Mouse (Mus musculus): Measurements from ENCODE around the gene Rhoh. TPM values are rescaled to one million over a fixed set of nuclear protein-coding genes. Genes with fewer than 3 reads are reported as not detected.
A peak's percentile ranks its signal among the peaks of the same experiment; 100 is the strongest.

Gene Rhoh
- total and polyA plus RNA-seq, 2 experiments from 2014 or later, result 0.54 to 1.00 TPM

- Histone ChIP-seq H3K27ac (ENCODE audit: low read depth, low read length) (no peak overlapping the region), H3K36me3 (ENCODE audit: insufficient read depth) (no peaks in the 10 kb centered on the region), H3K4me2 (ENCODE audit: low read depth) (no peak overlapping the region), H3K9me3 (ENCODE audit: low read length) (no peaks in the 10 kb centered on the region), H3K4me1 (ENCODE audit: insufficient read depth) (no peaks in the 10 kb centered on the region), H3K27me3 (ENCODE audit: insufficient read depth, low read length) (no peaks in the 10 kb centered on the region), H3K9ac (no peak overlapping the region), H3K4me3 (ENCODE audit: low read depth, low read length) (no peak overlapping the region)
- no peak for TF ChIP-seq CTCF (IDR thresholded peaks at IDR 0.05; ENCODE audit: low read depth)
- ATAC-seq (no peak), DNase-seq (no peak)
- WGBS, result 93% methylated on average over 9 of the region's 9 CpGs
These were observed 52.1 kb downstream of the Rhoh start for GRCm38 (mm10) chr5:65913126-65913525.

DNA sequence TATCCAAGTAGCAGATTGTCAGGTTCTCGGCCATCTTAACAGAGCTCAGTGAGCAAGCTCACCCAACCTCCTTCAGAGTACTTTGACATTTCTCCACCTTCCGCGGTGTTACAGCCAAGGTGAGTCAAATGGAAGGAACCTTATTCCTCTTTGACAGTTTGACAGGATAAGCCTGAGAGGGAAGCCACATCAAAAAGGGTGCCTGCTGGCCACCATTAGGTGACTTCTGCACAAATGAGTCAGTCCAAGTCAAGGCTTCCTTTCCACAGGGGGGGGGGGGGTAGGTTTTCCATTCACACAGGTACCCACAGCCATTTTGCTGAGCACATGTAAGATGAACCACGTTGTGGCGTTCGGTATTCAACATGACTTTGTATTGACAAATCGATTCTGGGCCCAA is 53.3 kb downstream of the Rhoh start:
- no peak overlapping the region for H3K9ac ChIP-seq
- no peaks in the 10 kb centered on the region for H3K27me3 ChIP-seq (ENCODE audit: insufficient read depth, low read length)
- no peak for DNase-seq
- ATAC-seq, result no peak
- H3K4me1 ChIP-seq (ENCODE audit: insufficient read depth), result no peaks in the 10 kb centered on the region
- WGBS, result 84% methylated on average over 7 of the region's 7 CpGs
- no peaks in the 10 kb centered on the region for H3K36me3 ChIP-seq (ENCODE audit: insufficient read depth)
- H3K4me3 ChIP-seq (ENCODE audit: low read depth, low read length), result no peak overlapping the region
- H3K27ac ChIP-seq (ENCODE audit: low read depth, low read length), result no peak overlapping the region
- TF ChIP-seq CTCF (IDR thresholded peaks at IDR 0.05; ENCODE audit: low read depth), result no peak
- H3K9me3 ChIP-seq (ENCODE audit: low read length), result no peaks in the 10 kb centered on the region
- no peak overlapping the region for H3K4me2 ChIP-seq (ENCODE audit: low read depth)

GRCm38 (mm10) chr5:65916930-65917329 is 55.9 kb downstream of the Rhoh start:
- DNase-seq (no peak), ATAC-seq (no peak)
- Histone ChIP-seq H3K9ac (no peak overlapping the region), H3K27me3 (ENCODE audit: insufficient read depth, low read length) (no peaks in the 10 kb centered on the region), H3K4me3 (ENCODE audit: low read depth, low read length) (no peak overlapping the region), H3K9me3 (ENCODE audit: low read length) (no peaks in the 10 kb centered on the region), H3K4me1 (ENCODE audit: insufficient read depth) (peaks cover 4% of the 10 kb centered on the region; the same call in 1 of the 2 replicates), H3K4me2 (ENCODE audit: low read depth) (no peak overlapping the region), H3K27ac (ENCODE audit: low read depth, low read length) (no peak overlapping the region), H3K36me3 (ENCODE audit: insufficient read depth) (no peaks in the 10 kb centered on the region)
- 89% methylated on average over 5 of the region's 5 CpGs for WGBS
- no peak for TF ChIP-seq CTCF (IDR thresholded peaks at IDR 0.05; ENCODE audit: low read depth)

DNA sequence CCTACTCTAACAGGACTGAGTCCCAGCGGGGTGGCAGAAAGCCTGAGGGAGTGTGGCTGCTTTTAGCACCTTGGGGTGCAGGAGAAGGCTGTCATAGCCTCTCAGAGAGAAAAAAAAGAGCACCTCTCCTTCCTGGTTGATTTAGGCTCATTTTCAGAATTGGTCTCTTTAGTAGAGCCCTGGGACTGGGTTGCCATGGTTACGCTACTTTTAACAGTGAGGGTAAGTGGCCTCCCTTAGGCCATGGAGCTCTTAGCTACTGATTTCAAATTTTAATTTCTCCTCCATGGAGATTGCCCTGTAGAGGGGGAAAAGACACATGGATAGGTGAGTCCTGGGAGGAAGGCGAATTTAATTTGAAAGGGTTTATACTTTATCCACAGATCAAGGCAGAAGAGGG is 57.6 kb downstream of the Rhoh start:
- DNase-seq, result peak; percentile 41

DNA sequence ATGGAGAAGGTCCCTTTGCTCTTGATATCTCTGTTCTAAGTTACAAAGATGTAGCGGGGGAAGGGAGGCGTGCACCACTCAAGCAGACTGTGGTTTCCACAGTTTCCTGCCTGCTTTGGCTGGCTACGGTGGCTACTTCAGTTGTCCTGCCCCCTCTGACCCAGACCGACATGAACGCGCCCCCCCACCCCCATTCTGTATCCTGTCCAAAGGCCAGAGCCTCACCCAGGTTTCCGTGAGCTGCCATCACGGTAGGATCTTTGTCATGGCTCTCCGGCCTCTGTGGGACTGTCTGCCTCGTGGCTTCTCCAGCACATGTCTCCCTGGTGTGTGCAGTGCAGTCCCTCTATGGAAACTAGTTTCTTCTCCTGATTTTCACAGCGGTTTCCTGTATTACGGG is 58.3 kb downstream of the Rhoh start:
- no peaks in the 10 kb centered on the region for H3K9me3 ChIP-seq (ENCODE audit: low read length)
- no peaks in the 10 kb centered on the region for H3K27me3 ChIP-seq (ENCODE audit: insufficient read depth, low read length)
- H3K4me1 ChIP-seq (ENCODE audit: insufficient read depth), result peaks cover 4% of the 10 kb centered on the region; the same call in 1 of the 2 replicates
- H3K4me2 ChIP-seq (ENCODE audit: low read depth), result no peak overlapping the region
- DNase-seq, result no peak
- 84% methylated on average over 12 of the region's 12 CpGs for WGBS
- H3K36me3 ChIP-seq (ENCODE audit: insufficient read depth), result no peaks in the 10 kb centered on the region
- no peak for ATAC-seq
- H3K27ac ChIP-seq (ENCODE audit: low read depth, low read length), result no peak overlapping the region
- no peak overlapping the region for H3K4me3 ChIP-seq (ENCODE audit: low read depth, low read length)
- TF ChIP-seq CTCF (IDR thresholded peaks at IDR 0.05; ENCODE audit: low read depth), result no peak
- no peak overlapping the region for H3K9ac ChIP-seq

More for the DNA sequence above, 57.6 kb downstream of the Rhoh start:
- H3K9me3 ChIP-seq (ENCODE audit: low read length), result no peaks in the 10 kb centered on the region
- H3K27me3 ChIP-seq (ENCODE audit: insufficient read depth, low read length), result no peaks in the 10 kb centered on the region
- H3K27ac ChIP-seq (ENCODE audit: low read depth, low read length), result no peak overlapping the region; the same call in 1 of the 2 replicates
- no peak overlapping the region for H3K4me3 ChIP-seq (ENCODE audit: low read depth, low read length)
- ATAC-seq, result peak; percentile 65
- H3K4me1 ChIP-seq (ENCODE audit: insufficient read depth), result peaks cover 4% of the 10 kb centered on the region; the same call in 1 of the 2 replicates
- H3K4me2 ChIP-seq (ENCODE audit: low read depth), result no peak overlapping the region
- 76% methylated on average over 3 of the region's 3 CpGs for WGBS
- no peak overlapping the region for H3K9ac ChIP-seq
- H3K36me3 ChIP-seq (ENCODE audit: insufficient read depth), result no peaks in the 10 kb centered on the region
- TF ChIP-seq CTCF (IDR thresholded peaks at IDR 0.05; ENCODE audit: low read depth), result no peak

GRCm38 (mm10) chr5:65919904-65920303 is 58.9 kb downstream of the Rhoh start:
- Histone ChIP-seq H3K27me3 (ENCODE audit: insufficient read depth, low read length) (no peaks in the 10 kb centered on the region), H3K36me3 (ENCODE audit: insufficient read depth) (no peaks in the 10 kb centered on the region), H3K4me3 (ENCODE audit: low read depth, low read length) (no peak overlapping the region), H3K4me1 (ENCODE audit: insufficient read depth) (peaks cover 4% of the 10 kb centered on the region; the same call in 1 of the 2 replicates), H3K4me2 (ENCODE audit: low read depth) (no peak overlapping the region), H3K9me3 (ENCODE audit: low read length) (no peaks in the 10 kb centered on the region), H3K9ac (no peak overlapping the region), H3K27ac (ENCODE audit: low read depth, low read length) (no peak overlapping the region)
- 68% methylated on average over 3 of the region's 3 CpGs for WGBS
- DNase-seq (peak; percentile 54), ATAC-seq (peak; percentile 89)
- TF ChIP-seq CTCF (IDR thresholded peaks at IDR 0.05; ENCODE audit: low read depth), result no peak

DNA sequence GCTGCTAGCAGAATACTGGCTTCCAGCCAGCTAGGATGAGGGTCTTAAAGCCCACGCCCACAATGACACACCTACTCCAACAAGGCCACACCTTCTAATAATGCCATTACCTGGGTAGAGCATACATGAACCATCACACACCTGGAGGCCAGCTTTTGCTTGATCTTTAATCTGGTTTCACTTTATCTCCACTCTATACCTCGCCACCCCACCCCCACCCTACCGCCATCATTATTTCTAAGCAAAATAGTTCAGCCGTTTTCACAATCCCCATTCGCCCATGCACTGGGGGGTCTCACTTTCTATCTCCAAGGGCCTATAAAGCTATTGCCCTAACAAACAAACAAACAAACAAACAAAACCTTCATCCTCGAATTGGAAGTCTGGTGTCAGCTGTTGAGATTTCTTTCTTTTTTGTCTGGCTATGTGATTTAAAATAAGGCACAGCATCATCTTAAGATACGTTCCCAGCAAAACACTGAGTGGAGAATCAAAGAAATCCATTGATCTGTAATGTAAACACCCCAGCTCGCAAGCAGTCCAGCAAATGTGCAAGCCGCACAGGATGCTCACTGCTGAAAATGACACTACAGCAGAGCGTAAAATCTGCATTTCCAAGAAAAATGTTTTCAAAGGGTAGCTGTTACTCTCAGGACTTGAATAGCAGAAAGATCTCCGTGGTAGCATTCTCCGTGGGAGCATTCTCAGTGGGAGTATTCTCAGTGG is 59.9 kb downstream of the Rhoh start:
- Histone ChIP-seq H3K9ac (no peak overlapping the region), H3K4me3 (ENCODE audit: low read depth, low read length) (no peak overlapping the region), H3K27me3 (ENCODE audit: insufficient read depth, low read length) (no peaks in the 10 kb centered on the region), H3K9me3 (ENCODE audit: low read length) (no peaks in the 10 kb centered on the region), H3K36me3 (ENCODE audit: insufficient read depth) (no peaks in the 10 kb centered on the region), H3K27ac (ENCODE audit: low read depth, low read length) (peak overlapping the region; percentile 64), H3K4me1 (ENCODE audit: insufficient read depth) (peaks cover 4% of the 10 kb centered on the region; the same call in 1 of the 2 replicates), H3K4me2 (ENCODE audit: low read depth) (no peak overlapping the region)
- peak; percentile 45 for DNase-seq
- WGBS, result 67% methylated on average over 12 of the region's 12 CpGs
- no peak for TF ChIP-seq CTCF (IDR thresholded peaks at IDR 0.05; ENCODE audit: low read depth)
- no peak for ATAC-seq
